Mouse (Mus musculus) stomach, embryonic 14.5 days (tissue): Measurements from ENCODE around the gene Arl13b. TPM values are rescaled to one million over a fixed set of nuclear protein-coding genes. Genes with fewer than 3 reads are reported as not detected.

Source experiments
- ATAC-seq: fragments of 200-750 bp; cut with Nextera tagmentation; 2 replicates; pipeline ENCODE4 v1.8.0; 2017; ENCODE audit warnings: low read depth, moderate TSS enrichment; ENCODE audit not compliant: insufficient number of reproducible peaks, insufficient read depth, low FRiP score
- H3K27ac ChIP-seq: fragments of 300-500 bp; sonication (generic); 2 replicates; pipeline ENCODE4 v1.5.1; 2014; ENCODE audit warnings: mild to moderate bottlenecking, low read length, moderate library complexity, mixed read lengths
- H3K27me3 ChIP-seq: fragments of 300-500 bp; sonication (generic); 2 replicates; pipeline ENCODE4 v1.6.1; 2014; ENCODE audit warnings: low read length, control low read depth, mixed read lengths; ENCODE audit not compliant: control insufficient read depth, insufficient read depth
- H3K36me3 ChIP-seq: fragments of 300-500 bp; sonication (generic); 2 replicates; pipeline ENCODE4 v1.6.1; 2014; ENCODE audit warnings: mild to moderate bottlenecking, control low read depth, low read length, moderate library complexity, mixed read lengths; ENCODE audit not compliant: control insufficient read depth, insufficient read depth
- H3K4me1 ChIP-seq: fragments of 300-500 bp; sonication (generic); 2 replicates; pipeline ENCODE4 v1.6.1; 2014; ENCODE audit warnings: low read length, control low read depth, mixed read lengths; ENCODE audit not compliant: control insufficient read depth, insufficient read depth
- H3K4me2 ChIP-seq: fragments of 300-500 bp; sonication (generic); replicated peaks from 2 replicates; pipeline ENCODE4 v1.6.1; 2014; ENCODE audit warnings: low read depth, low read length, control low read depth
- H3K4me3 ChIP-seq: fragments of 300-500 bp; sonication (generic); 2 replicates; pipeline ENCODE4 v1.5.1; 2014; ENCODE audit warnings: low read depth, low read length, control low read depth
- H3K9ac ChIP-seq: fragments of 300-500 bp; sonication (generic); replicated peaks from 2 replicates; pipeline ENCODE4 v1.6.1; 2014; ENCODE audit warnings: low read depth, mild to moderate bottlenecking, control low read depth, low read length, moderate library complexity, mixed read lengths
- H3K9me3 ChIP-seq: fragments of 300-500 bp; sonication (generic); 2 replicates; pipeline ENCODE4 v1.6.1; 2016; ENCODE audit warnings: low read depth, low read length, control low read depth; ENCODE audit not compliant: control insufficient read depth
- WGBS: fragments of 180-500 bp; shearing (Covaris S2); extraction: QIAGEN DNeasy Blood & Tissue Kit; methylation state at CpG from one replicate; pipeline ENCODE4 v1.1.7; 2014; 5-methylcytosine and 5-hydroxymethylcytosine counted together
- polyA plus RNA-seq: library from polyadenylated mRNA; unstranded; fragments of >200 nt; fragmentation: Nextera tagmentation; extraction: Ambion mirVana; gene quantifications from 2 replicates; pipeline ENCODE4 v1.2.1, GENCODE M21; 2014

Arl13b gene
- polyA plus RNA-seq, 1 experiment from 2014 or later, result 24.3 TPM

DNA sequence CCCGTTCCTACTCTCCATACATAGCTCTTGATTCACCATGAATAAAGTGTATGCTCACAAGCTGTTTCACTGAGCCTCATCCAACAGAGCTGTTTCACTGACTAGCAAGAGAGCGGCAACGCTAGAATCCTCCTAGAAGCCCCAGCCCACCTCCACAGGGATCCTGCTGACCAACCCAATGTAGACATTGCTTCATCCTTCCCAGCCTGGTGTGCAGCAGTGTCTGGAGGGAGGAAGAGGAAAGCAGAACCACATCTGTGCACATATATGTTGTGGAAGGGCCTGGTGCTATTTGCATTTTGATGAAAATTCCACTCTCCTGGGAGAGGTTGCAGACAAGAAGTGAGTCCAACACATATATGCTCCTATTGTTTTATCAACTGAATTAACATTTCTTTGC lies 42.2 kb downstream of the Arl13b start:
- no peak overlapping the region for H3K4me3 ChIP-seq
- H3K9me3 ChIP-seq, result no peaks in the 10 kb centered on the region
- H3K36me3 ChIP-seq, result 0 out of 2 replicates have a peak, but pooled peaks cover 3% of the 10 kb centered on the region
- no peaks in the 10 kb centered on the region for H3K27me3 ChIP-seq
- no peak overlapping the region for H3K4me2 ChIP-seq
- no peak overlapping the region for H3K27ac ChIP-seq
- H3K9ac ChIP-seq, result no peak overlapping the region
- ATAC-seq, result no peak
- WGBS, result 93% methylated on average over 3 of the region's 3 CpGs
- H3K4me1 ChIP-seq, result no peaks in the 10 kb centered on the region

DNA sequence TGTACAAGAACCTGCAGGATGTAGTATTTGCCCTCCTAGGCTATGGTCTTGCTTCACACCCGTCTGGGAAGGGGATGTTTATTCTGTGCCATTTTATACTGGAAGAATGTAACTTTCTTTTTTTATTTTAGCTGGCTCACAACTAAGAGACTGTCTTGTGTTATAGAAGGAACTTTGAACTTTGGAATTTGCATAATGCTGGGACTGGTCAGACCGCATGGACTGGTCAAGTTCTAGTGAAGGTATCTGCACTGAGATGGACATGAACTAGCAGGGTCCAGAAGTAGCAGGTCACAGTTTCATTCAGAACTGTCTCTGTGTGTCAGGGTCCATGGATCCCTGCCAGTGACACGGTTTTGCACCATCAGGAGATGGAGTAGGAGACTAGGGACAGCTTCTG lies 47.0 kb downstream of the Arl13b start:
- Histone ChIP-seq H3K4me3 (no peak overlapping the region), H3K9ac (no peak overlapping the region), H3K4me2 (no peak overlapping the region), H3K36me3 (peaks cover 3% of the 10 kb centered on the region; the same call in 1 of the 2 replicates), H3K9me3 (no peaks in the 10 kb centered on the region), H3K27ac (no peak overlapping the region), H3K27me3 (no peaks in the 10 kb centered on the region), H3K4me1 (no peaks in the 10 kb centered on the region)
- no peak for ATAC-seq
- WGBS, result 83% methylated on average over 3 of the region's 3 CpGs

DNA sequence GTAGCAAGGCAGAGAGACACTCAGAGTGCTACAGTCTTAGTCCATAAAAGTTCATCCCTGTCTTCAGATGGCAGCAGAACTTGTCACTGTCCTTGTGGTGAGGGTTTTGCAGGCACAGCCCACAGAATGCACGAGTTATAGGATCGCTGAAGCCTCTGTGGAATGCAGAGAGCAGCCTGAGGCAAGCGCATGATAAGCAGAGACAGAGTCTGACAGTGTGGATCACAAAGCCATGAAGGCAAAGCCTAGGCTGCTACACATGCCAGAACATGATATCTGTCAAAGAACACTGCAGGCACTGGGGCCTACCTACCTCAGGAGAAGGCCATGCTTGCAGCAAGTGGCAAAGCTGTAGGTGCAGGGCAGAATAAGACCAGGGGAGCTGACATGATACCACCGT lies 47.4 kb downstream of the Arl13b start:
- H3K9ac ChIP-seq, result no peak overlapping the region
- no peak overlapping the region for H3K4me3 ChIP-seq
- H3K27me3 ChIP-seq, result no peaks in the 10 kb centered on the region
- peak overlapping the region; percentile 7; the same call in 1 of the 2 replicates for H3K27ac ChIP-seq
- no peak overlapping the region for H3K4me2 ChIP-seq
- H3K9me3 ChIP-seq, result no peaks in the 10 kb centered on the region
- H3K4me1 ChIP-seq, result no peaks in the 10 kb centered on the region
- ATAC-seq, result no peak
- WGBS, result 78% methylated on average over 4 of the region's 4 CpGs
- H3K36me3 ChIP-seq, result peaks cover 3% of the 10 kb centered on the region; the same call in 1 of the 2 replicates

DNA sequence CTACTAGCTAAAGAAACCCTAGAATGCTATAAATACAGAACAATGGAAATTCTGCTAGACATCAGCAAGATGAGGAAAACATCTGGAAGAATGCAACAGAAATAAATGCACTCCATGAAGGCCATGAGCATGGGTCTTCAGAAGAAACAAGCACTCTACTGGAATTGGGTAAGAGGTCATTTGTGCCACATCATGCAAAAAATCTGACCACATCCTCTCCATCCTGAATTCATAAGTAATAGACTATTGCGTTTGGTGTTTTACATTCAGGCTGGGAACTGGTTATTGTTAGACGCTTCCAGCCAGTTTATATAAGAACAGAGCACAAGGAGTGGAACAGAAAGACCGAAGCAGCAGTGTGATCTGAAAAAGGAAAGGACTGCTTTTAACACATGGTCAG lies 48.0 kb downstream of the Arl13b start:
- no peak overlapping the region for H3K4me3 ChIP-seq
- H3K27me3 ChIP-seq, result no peaks in the 10 kb centered on the region
- WGBS, result 86% methylated on average over 3 of the region's 3 CpGs
- no peaks in the 10 kb centered on the region for H3K4me1 ChIP-seq
- no peak overlapping the region for H3K9ac ChIP-seq
- no peaks in the 10 kb centered on the region for H3K9me3 ChIP-seq
- no peak for ATAC-seq
- H3K27ac ChIP-seq, result peak overlapping the region; percentile 7; the same call in 1 of the 2 replicates
- H3K36me3 ChIP-seq, result peaks cover 2% of the 10 kb centered on the region; the same call in 1 of the 2 replicates
- no peak overlapping the region for H3K4me2 ChIP-seq

DNA sequence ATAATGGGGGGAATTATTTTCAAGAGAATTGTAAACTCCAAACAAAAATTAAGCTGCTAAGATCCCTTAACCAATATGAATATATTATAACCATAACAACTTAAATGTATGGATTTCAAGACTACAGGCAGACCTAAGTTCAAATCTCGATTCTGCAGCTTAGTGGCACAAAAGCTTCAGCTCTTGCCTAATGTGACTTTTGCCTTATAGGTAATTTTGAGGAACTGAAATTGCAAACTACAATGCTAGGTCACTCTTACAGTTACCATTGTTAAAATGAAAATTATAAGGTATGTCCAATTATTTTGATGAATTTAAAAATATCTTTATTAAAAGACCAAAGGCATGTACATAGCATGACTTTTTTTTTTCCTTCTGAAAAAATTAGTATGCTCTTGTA lies 50.2 kb downstream of the Arl13b start:
- H3K4me2 ChIP-seq, result no peak overlapping the region
- H3K27ac ChIP-seq, result no peak overlapping the region
- H3K9ac ChIP-seq, result no peak overlapping the region
- no peaks in the 10 kb centered on the region for H3K9me3 ChIP-seq
- 74% methylated on average over 1 of the region's 1 CpGs for WGBS
- no peak overlapping the region for H3K4me3 ChIP-seq
- H3K36me3 ChIP-seq, result no peaks in the 10 kb centered on the region; the same call in 1 of the 2 replicates
- no peak for ATAC-seq
- H3K4me1 ChIP-seq, result no peaks in the 10 kb centered on the region
- no peaks in the 10 kb centered on the region for H3K27me3 ChIP-seq

DNA sequence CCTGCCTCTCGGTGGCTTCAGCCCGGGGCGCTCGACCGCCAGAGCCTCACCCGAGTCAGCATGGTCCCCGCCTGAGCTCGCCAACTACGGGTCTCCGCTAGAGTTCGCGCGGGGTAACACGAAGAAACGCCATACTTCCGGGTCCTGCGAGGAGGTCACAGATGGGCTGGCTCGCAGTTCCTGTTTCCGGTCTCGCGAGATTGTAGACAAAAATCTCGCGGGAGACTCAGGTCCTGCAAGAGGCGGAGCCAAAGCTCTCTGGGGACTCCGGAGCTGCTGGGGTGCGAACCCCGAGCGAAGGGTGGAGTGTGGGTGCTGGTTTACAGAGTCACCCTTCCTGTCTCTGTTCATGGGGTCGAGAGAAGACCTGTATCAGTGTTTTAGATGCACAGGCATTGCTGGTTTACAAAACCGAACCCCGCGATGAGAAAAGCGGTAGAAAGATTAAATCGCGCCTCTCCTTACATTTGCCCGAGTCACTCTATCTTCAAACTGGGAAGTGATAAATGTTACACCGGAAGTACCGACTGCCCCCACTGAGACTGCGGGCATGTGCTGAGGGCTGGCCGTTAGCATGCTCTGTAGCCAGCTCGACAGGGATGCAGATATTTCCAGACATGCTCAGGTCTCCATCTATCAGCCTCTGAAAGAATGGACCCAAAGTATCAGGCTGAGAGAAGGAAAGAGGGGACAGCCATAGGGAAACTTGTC lies 60.1 kb downstream of the Arl13b start, which contains the start of gene Nsun3:
Gene Nsun3, minus strand, starts transcription at position 198 of the 711 bp plus-strand sequence.
- Histone ChIP-seq H3K4me3 (peak within 1 kb of the TSS; percentile 53), H3K9ac (peak within 1 kb of the TSS; percentile 77), H3K36me3 (no peaks in the 10 kb centered on the region), H3K4me1 (peaks cover 3% of the 10 kb centered on the region; the same call in 1 of the 2 replicates), H3K4me2 (peak within 1 kb of the TSS; percentile 56), H3K27ac (peak within 1 kb of the TSS; percentile 94), H3K9me3 (no peaks in the 10 kb centered on the region), H3K27me3 (no peaks in the 10 kb centered on the region)
- ATAC-seq, result peak; percentile 97
- 1% methylated on average over 41 of the region's 41 CpGs for WGBS

DNA sequence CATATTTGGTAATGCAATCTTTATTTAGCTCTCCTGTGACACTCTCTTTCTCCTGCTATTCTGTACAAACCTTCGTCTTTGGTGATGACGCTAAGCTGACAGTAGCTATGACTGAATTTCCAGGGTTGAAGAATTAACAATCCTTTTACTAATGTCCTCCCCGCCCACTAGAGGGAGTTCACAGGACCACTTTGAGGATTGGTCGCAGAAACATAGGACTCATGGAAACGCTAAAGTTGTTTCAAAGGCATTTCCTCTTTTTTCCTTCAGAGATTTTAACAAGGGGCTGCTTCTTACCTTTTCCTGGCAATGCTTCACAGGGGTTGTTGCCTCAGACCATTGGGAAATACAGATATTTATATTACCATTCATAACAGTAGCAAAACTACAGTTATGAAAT lies 64.6 kb downstream of the Arl13b start:
- WGBS, result 60% methylated on average over 5 of the region's 5 CpGs

DNA sequence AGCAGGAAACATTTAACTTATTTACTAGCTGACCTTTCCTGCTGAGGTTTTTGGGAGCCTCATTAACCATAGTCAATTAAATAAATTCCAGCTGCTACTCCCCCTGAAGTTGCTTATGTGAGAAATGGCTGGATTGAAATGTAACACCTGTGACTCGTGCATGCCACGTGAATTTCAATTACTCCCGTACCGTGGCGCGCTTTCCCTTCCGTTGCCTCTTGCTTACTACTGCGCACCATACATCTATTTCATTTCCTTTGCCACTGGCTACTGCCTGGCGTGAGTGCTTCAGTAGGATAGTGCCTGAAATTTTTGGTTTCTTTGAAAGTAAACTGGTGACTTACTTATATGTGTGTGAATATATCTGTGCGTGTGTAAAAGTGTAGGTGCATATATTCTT lies 68.6 kb downstream of the Arl13b start:
- H3K27me3 ChIP-seq, result no peaks in the 10 kb centered on the region
- H3K9ac ChIP-seq, result no peak overlapping the region
- ATAC-seq, result no peak
- no peaks in the 10 kb centered on the region for H3K9me3 ChIP-seq
- H3K27ac ChIP-seq, result no peak overlapping the region
- no peaks in the 10 kb centered on the region; the same call in 1 of the 2 replicates for H3K4me1 ChIP-seq
- WGBS, result 49% methylated on average over 10 of the region's 10 CpGs
- H3K4me3 ChIP-seq, result no peak overlapping the region
- no peak overlapping the region for H3K4me2 ChIP-seq
- H3K36me3 ChIP-seq, result no peaks in the 10 kb centered on the region; the same call in 1 of the 2 replicates

More for the DNA sequence above, 64.6 kb downstream of the Arl13b start:
- Histone ChIP-seq H3K27me3 (no peaks in the 10 kb centered on the region), H3K9ac (no peak overlapping the region), H3K4me2 (no peak overlapping the region), H3K4me1 (peaks cover 3% of the 10 kb centered on the region; the same call in 1 of the 2 replicates), H3K4me3 (no peak overlapping the region), H3K9me3 (no peaks in the 10 kb centered on the region), H3K36me3 (no peaks in the 10 kb centered on the region; the same call in 1 of the 2 replicates), H3K27ac (no peak overlapping the region)
- ATAC-seq, result no peak
